Mouse (Mus musculus) lung, embryonic 16.5 days (tissue): ENCODE measurements around the gene Ifit1bl1. TPM values are rescaled to one million over a fixed set of nuclear protein-coding genes. Genes with fewer than 3 reads are reported as not detected.

Experiments
- ATAC-seq: fragments of 200-750 bp; cut with Nextera tagmentation; 2 replicates; pipeline ENCODE4 v1.8.0; 2017; ENCODE audit warnings: low read depth, mild to moderate bottlenecking, moderate library complexity
- H3K27ac ChIP-seq: fragments of 300-500 bp; sonication (generic); 2 replicates; pipeline ENCODE4 v1.5.1; 2014; ENCODE audit warnings: mild to moderate bottlenecking, control low read depth, low read length
- H3K27me3 ChIP-seq: fragments of 300-500 bp; sonication (generic); 2 replicates; pipeline ENCODE4 v1.6.1; 2014; ENCODE audit warnings: low read depth, low read length, mixed read lengths; ENCODE audit not compliant: control insufficient read depth, insufficient read depth
- H3K36me3 ChIP-seq: fragments of 300-500 bp; sonication (generic); 2 replicates; pipeline ENCODE4 v1.6.1; 2014; ENCODE audit warnings: low read length; ENCODE audit not compliant: control insufficient read depth, insufficient read depth
- H3K4me1 ChIP-seq: fragments of 300-500 bp; sonication (generic); replicated peaks from 2 replicates; pipeline ENCODE4 v1.6.1; 2014; ENCODE audit warnings: low read length, mixed read lengths; ENCODE audit not compliant: control insufficient read depth, insufficient read depth
- H3K4me2 ChIP-seq: fragments of 300-500 bp; sonication (generic); 2 replicates; pipeline ENCODE4 v1.6.1; 2014; ENCODE audit warnings: low read depth, low read length, control low read depth
- H3K4me3 ChIP-seq: fragments of 300-500 bp; sonication (generic); 2 replicates; pipeline ENCODE4 v1.5.1; 2014; ENCODE audit warnings: mild to moderate bottlenecking, low read length, control low read depth
- H3K9ac ChIP-seq: fragments of 300-500 bp; sonication (generic); 2 replicates; pipeline ENCODE4 v1.6.1; 2014; ENCODE audit warnings: low read length, control low read depth
- H3K9me3 ChIP-seq: fragments of 300-500 bp; sonication (generic); 2 replicates; pipeline ENCODE4 v1.6.1; 2016; ENCODE audit warnings: low read length; ENCODE audit not compliant: control insufficient read depth
- WGBS: fragments of 180-500 bp; shearing (Covaris S2); extraction: QIAGEN DNeasy Blood & Tissue Kit; methylation state at CpG from one replicate; pipeline ENCODE4 v1.1.7; 2014; 5-methylcytosine and 5-hydroxymethylcytosine counted together
- polyA plus RNA-seq: library from polyadenylated mRNA; unstranded; fragments of >200 nt; fragmentation: Nextera tagmentation; extraction: Ambion mirVana; gene quantifications from 2 replicates; pipeline ENCODE4 v1.2.1, GENCODE M21; 2015

The Ifit1bl1 gene
- polyA plus RNA-seq, 1 experiment from 2014 or later, result 0.72 TPM

GRCm38 (mm10) chr19:34577121-34577520 is 24.6 kb downstream of the Ifit1bl1 start:
- Histone ChIP-seq H3K9ac (no peak overlapping the region), H3K4me2 (no peak overlapping the region), H3K27me3 (no peaks in the 10 kb centered on the region), H3K4me1 (no peaks in the 10 kb centered on the region), H3K27ac (peak overlapping the region; percentile 9; the same call in 1 of the 2 replicates), H3K36me3 (no peaks in the 10 kb centered on the region; the same call in 1 of the 2 replicates), H3K4me3 (no peak overlapping the region), H3K9me3 (no peaks in the 10 kb centered on the region)
- ATAC-seq, result peak; percentile 79
- WGBS, result 48% methylated on average over 1 of the region's 1 CpGs

GRCm38 (mm10) chr19:34573650-34574049 is 28.1 kb downstream of the Ifit1bl1 start:
- Histone ChIP-seq H3K36me3 (no peaks in the 10 kb centered on the region; the same call in 1 of the 2 replicates), H3K27ac (no peak overlapping the region), H3K9ac (no peak overlapping the region), H3K4me3 (no peak overlapping the region), H3K4me2 (no peak overlapping the region), H3K4me1 (peaks cover 3% of the 10 kb centered on the region; the same call in 1 of the 2 replicates), H3K27me3 (no peaks in the 10 kb centered on the region), H3K9me3 (no peaks in the 10 kb centered on the region)
- WGBS, result 94% methylated on average over 5 of the region's 5 CpGs
- no peak for ATAC-seq

GRCm38 (mm10) chr19:34571080-34571479 is 30.7 kb downstream of the Ifit1bl1 start:
- no peaks in the 10 kb centered on the region for H3K9me3 ChIP-seq
- no peak overlapping the region for H3K4me3 ChIP-seq
- no peak overlapping the region for H3K4me2 ChIP-seq
- no peaks in the 10 kb centered on the region; the same call in 1 of the 2 replicates for H3K36me3 ChIP-seq
- no peak overlapping the region for H3K9ac ChIP-seq
- H3K4me1 ChIP-seq, result peaks cover 3% of the 10 kb centered on the region; the same call in 1 of the 2 replicates
- ATAC-seq, result no peak
- H3K27me3 ChIP-seq, result no peaks in the 10 kb centered on the region
- WGBS, result 93% methylated on average over 1 of the region's 1 CpGs
- no peak overlapping the region for H3K27ac ChIP-seq

- no peak for ATAC-seq
- Histone ChIP-seq H3K27me3 (no peaks in the 10 kb centered on the region), H3K27ac (no peak overlapping the region), H3K9ac (no peak overlapping the region), H3K4me1 (peaks cover 3% of the 10 kb centered on the region; the same call in 1 of the 2 replicates), H3K9me3 (no peaks in the 10 kb centered on the region), H3K36me3 (no peaks in the 10 kb centered on the region; the same call in 1 of the 2 replicates), H3K4me2 (no peak overlapping the region), H3K4me3 (no peak overlapping the region)
- WGBS, result 78% methylated on average over 4 of the region's 4 CpGs
These were observed 31.8 kb downstream of the Ifit1bl1 start for GRCm38 (mm10) chr19:34569896-34570476.

GRCm38 (mm10) chr19:34568988-34569895 is 32.5 kb downstream of the Ifit1bl1 start:
- no peaks in the 10 kb centered on the region; the same call in 1 of the 2 replicates for H3K36me3 ChIP-seq
- peaks cover 3% of the 10 kb centered on the region; the same call in 1 of the 2 replicates for H3K4me1 ChIP-seq
- WGBS, result 51% methylated on average over 7 of the region's 7 CpGs
- H3K9ac ChIP-seq, result no peak overlapping the region
- ATAC-seq, result peak; percentile 78
- H3K27ac ChIP-seq, result no peak overlapping the region
- H3K4me3 ChIP-seq, result no peak overlapping the region
- no peaks in the 10 kb centered on the region for H3K27me3 ChIP-seq
- no peaks in the 10 kb centered on the region for H3K9me3 ChIP-seq
- H3K4me2 ChIP-seq, result no peak overlapping the region

GRCm38 (mm10) chr19:34566178-34566784 is 35.5 kb downstream of the Ifit1bl1 start:
- no peak for ATAC-seq
- Histone ChIP-seq H3K9me3 (no peaks in the 10 kb centered on the region), H3K27me3 (no peaks in the 10 kb centered on the region), H3K36me3 (no peaks in the 10 kb centered on the region), H3K4me3 (no peak overlapping the region), H3K9ac (no peak overlapping the region), H3K4me1 (peaks cover 3% of the 10 kb centered on the region; the same call in 1 of the 2 replicates), H3K27ac (no peak overlapping the region), H3K4me2 (no peak overlapping the region)
- 100% methylated on average over 1 of the region's 1 CpGs for WGBS

DNA sequence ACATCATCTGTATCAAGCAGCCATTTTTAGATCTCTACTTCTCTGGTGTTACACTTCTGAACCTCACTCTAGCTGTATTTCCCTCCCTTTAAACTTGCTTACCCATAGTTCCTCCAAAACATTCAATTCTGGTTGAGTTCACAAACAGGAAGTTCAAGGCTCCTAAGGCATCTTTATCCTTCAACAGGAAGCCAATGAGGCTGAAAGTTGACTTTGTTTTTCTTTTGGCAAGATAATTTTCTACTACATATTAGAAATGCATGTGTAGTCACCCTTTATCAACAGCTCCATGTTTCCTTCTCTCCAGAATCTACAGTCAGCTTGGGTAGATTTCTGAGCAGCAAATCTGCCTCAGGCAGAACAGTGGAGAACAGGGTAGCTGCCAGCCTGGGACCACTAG is 39.2 kb downstream of the Ifit1bl1 start:
- Histone ChIP-seq H3K4me1 (no peaks in the 10 kb centered on the region), H3K27ac (no peak overlapping the region), H3K4me3 (no peak overlapping the region), H3K9me3 (no peaks in the 10 kb centered on the region), H3K9ac (no peak overlapping the region), H3K27me3 (no peaks in the 10 kb centered on the region), H3K4me2 (no peak overlapping the region), H3K36me3 (no peaks in the 10 kb centered on the region)
- ATAC-seq, result no peak

DNA sequence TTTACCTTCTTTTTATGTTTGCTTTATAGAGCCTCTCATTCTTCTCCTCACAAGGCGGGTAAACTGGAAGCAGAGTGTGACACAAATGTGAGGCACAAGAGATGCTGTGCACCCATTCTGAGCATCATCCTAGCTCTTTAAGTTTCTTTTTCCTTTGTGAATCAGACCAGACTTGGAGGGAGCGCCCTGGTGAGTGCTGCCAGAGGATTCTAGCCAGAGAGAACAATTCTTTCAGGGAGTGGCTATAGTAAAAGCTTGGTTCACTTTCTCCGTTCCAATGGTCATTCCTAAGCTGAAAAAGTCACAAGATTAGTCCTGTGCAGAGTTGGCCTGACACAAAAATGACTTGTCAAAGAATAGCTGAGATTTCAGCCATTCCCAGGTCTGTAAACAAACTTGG is 45.1 kb downstream of the Ifit1bl1 start:
- no peak overlapping the region for H3K4me2 ChIP-seq
- H3K9ac ChIP-seq, result no peak overlapping the region
- WGBS, result 62% methylated on average over 3 of the region's 3 CpGs
- 0 out of 2 replicates have a peak, but pooled peaks cover 2% of the 10 kb centered on the region for H3K9me3 ChIP-seq
- no peaks in the 10 kb centered on the region for H3K36me3 ChIP-seq
- H3K4me1 ChIP-seq, result peaks cover 20% of the 10 kb centered on the region
- H3K27me3 ChIP-seq, result no peaks in the 10 kb centered on the region
- no peak overlapping the region for H3K4me3 ChIP-seq
- no peak for ATAC-seq
- H3K27ac ChIP-seq, result no peak overlapping the region

DNA sequence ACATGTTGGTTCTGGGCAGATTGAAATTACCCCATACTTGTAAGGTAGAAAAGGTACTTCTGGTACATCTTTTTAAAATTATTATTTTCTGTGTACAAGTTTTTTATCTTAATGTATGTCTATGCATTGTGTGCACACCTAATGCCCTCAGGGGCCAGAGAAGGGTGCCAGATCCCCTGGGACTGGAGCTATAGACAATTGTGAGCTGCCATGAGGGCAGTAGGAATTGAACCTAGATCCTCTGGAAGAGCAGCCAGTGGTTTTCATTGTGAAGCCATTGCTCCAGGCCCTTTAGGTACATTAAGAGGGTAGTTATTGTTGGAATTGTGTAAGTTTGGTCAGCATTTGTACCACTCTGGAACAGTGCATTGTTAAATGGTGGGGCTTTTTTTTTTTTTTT is 47.7 kb downstream of the Ifit1bl1 start:
- 0 out of 2 replicates have a peak, but pooled peaks cover 2% of the 10 kb centered on the region for H3K9me3 ChIP-seq
- no peak overlapping the region for H3K4me2 ChIP-seq
- no peak overlapping the region for H3K27ac ChIP-seq
- no peak for ATAC-seq
- H3K27me3 ChIP-seq, result no peaks in the 10 kb centered on the region
- H3K4me3 ChIP-seq, result no peak overlapping the region
- no peaks in the 10 kb centered on the region for H3K36me3 ChIP-seq
- H3K9ac ChIP-seq, result no peak overlapping the region
- H3K4me1 ChIP-seq, result peaks cover 21% of the 10 kb centered on the region
